Mouse (Mus musculus) hindbrain, postnatal 0 days (tissue): ENCODE measurements around the gene Fam173b. TPM values are rescaled to one million over a fixed set of nuclear protein-coding genes. Genes with fewer than 3 reads are reported as not detected.

Source experiments
- ATAC-seq: fragments of 200-750 bp; cut with Nextera tagmentation; 2 replicates; pipeline ENCODE4 v1.8.0; 2017; ENCODE audit warnings: mild to moderate bottlenecking, moderate TSS enrichment, moderate library complexity
- DNase-seq: peaks from one replicate; pipeline ENCODE4 v3.0.0-alpha.2; 2015; ENCODE audit warnings: low spot score
- H3K27ac ChIP-seq: fragments of 300-500 bp; sonication (generic); 2 replicates; pipeline ENCODE4 v1.5.1; 2014; ENCODE audit warnings: mild to moderate bottlenecking
- H3K27me3 ChIP-seq: fragments of 300-500 bp; sonication (generic); 2 replicates; pipeline ENCODE4 v1.6.1; 2014; ENCODE audit warnings: low read length, mixed read lengths; ENCODE audit not compliant: insufficient read depth
- H3K36me3 ChIP-seq: fragments of 300-500 bp; sonication (generic); 2 replicates; pipeline ENCODE4 v1.6.1; 2014; ENCODE audit warnings: low read length, mixed read lengths; ENCODE audit not compliant: insufficient read depth
- H3K4me1 ChIP-seq: fragments of 300-500 bp; sonication (generic); 2 replicates; pipeline ENCODE4 v1.6.1; 2014; ENCODE audit warnings: antibody characterized with exemption, low read length, mixed read lengths; ENCODE audit not compliant: insufficient read depth
- H3K4me2 ChIP-seq: fragments of 300-500 bp; sonication (generic); 2 replicates; pipeline ENCODE4 v1.6.1; 2014; ENCODE audit warnings: low read depth, mild to moderate bottlenecking, low read length, moderate library complexity, mixed read lengths
- H3K4me3 ChIP-seq: fragments of 300-500 bp; sonication (generic); 2 replicates; pipeline ENCODE4 v1.5.1; 2014; ENCODE audit warnings: low read length
- H3K9ac ChIP-seq: fragments of 300-500 bp; sonication (generic); replicated peaks from 2 replicates; pipeline ENCODE4 v1.6.1; 2014; ENCODE audit warnings: mild to moderate bottlenecking, low read length, moderate library complexity, mixed read lengths
- H3K9me3 ChIP-seq: fragments of 300-500 bp; sonication (generic); 2 replicates; pipeline ENCODE4 v1.6.1; 2016; ENCODE audit warnings: low read length, mixed read lengths
- CTCF ChIP-seq: IDR thresholded peaks from 2 replicates; pipeline ENCODE4 v1.5.1; 2016; ENCODE audit warnings: antibody characterized with exemption, control low read depth, low read depth
- WGBS: fragments of 180-500 bp; shearing (Covaris S2); extraction: QIAGEN DNeasy Blood & Tissue Kit; methylation state at CpG from one replicate; pipeline ENCODE4 v1.1.7; 2014; 5-methylcytosine and 5-hydroxymethylcytosine counted together
- polyA plus RNA-seq: library from polyadenylated mRNA; unstranded; fragments of >200 nt; fragmentation: Nextera tagmentation; extraction: Ambion mirVana; gene quantifications from 2 replicates; pipeline ENCODE4 v1.2.1, GENCODE M21; 2015
- total RNA-seq: library from RNA; depleted of rRNA; stranded (reverse); fragments of >200 nt; gene quantifications from 2 replicates; pipeline ENCODE4 v1.2.3, GENCODE M21; 2014

The Fam173b gene
- total and polyA plus RNA-seq, 2 experiments from 2014 or later, result 8.2 to 12.5 TPM

- DNase-seq (peak; percentile 33), ATAC-seq (no peak)
- no peak overlapping the region for H3K4me2 ChIP-seq
- no peak overlapping the region for H3K27ac ChIP-seq
- TF ChIP-seq CTCF, result no peak
- no peak overlapping the region for H3K4me3 ChIP-seq
- no peak overlapping the region for H3K9ac ChIP-seq
- WGBS, result 56% methylated on average over 12 of the region's 12 CpGs
- H3K9me3 ChIP-seq, result no peaks in the 10 kb centered on the region
- no peaks in the 10 kb centered on the region for H3K4me1 ChIP-seq
- no peaks in the 10 kb centered on the region for H3K27me3 ChIP-seq
- H3K36me3 ChIP-seq, result no peaks in the 10 kb centered on the region
These were observed 29.8 kb downstream of the Fam173b start for GRCm38 (mm10) chr15:31631396-31631858.

GRCm38 (mm10) chr15:31632478-31632877 lies 30.8 kb downstream of the Fam173b start:
- no peaks in the 10 kb centered on the region for H3K27me3 ChIP-seq
- H3K9me3 ChIP-seq, result no peaks in the 10 kb centered on the region
- no peak overlapping the region for H3K9ac ChIP-seq
- ATAC-seq (no peak), DNase-seq (no peak)
- no peak overlapping the region for H3K27ac ChIP-seq
- H3K36me3 ChIP-seq, result no peaks in the 10 kb centered on the region
- WGBS, result 86% methylated on average over 4 of the region's 4 CpGs
- no peaks in the 10 kb centered on the region for H3K4me1 ChIP-seq
- TF ChIP-seq CTCF, result no peak
- H3K4me3 ChIP-seq, result no peak overlapping the region
- H3K4me2 ChIP-seq, result no peak overlapping the region

GRCm38 (mm10) chr15:31634582-31634981 lies 32.9 kb downstream of the Fam173b start:
- Histone ChIP-seq H3K4me2 (no peak overlapping the region), H3K27me3 (no peaks in the 10 kb centered on the region), H3K9ac (no peak overlapping the region), H3K4me1 (no peaks in the 10 kb centered on the region), H3K9me3 (no peaks in the 10 kb centered on the region), H3K36me3 (no peaks in the 10 kb centered on the region), H3K27ac (no peak overlapping the region), H3K4me3 (no peak overlapping the region)
- peak; percentile 64; the same call in 1 of the 2 replicates for ATAC-seq
- DNase-seq, result peak; percentile 74
- WGBS, result 61% methylated on average over 6 of the region's 6 CpGs
- no peak for TF ChIP-seq CTCF

GRCm38 (mm10) chr15:31636091-31636595 lies 34.5 kb downstream of the Fam173b start:
- 79% methylated on average over 9 of the region's 9 CpGs for WGBS
- TF ChIP-seq CTCF, result no peak
- no peaks in the 10 kb centered on the region for H3K36me3 ChIP-seq
- H3K9ac ChIP-seq, result no peak overlapping the region
- no peaks in the 10 kb centered on the region for H3K9me3 ChIP-seq
- no peak overlapping the region for H3K27ac ChIP-seq
- H3K4me3 ChIP-seq, result no peak overlapping the region
- ATAC-seq (no peak), DNase-seq (no peak)
- H3K4me2 ChIP-seq, result no peak overlapping the region
- no peaks in the 10 kb centered on the region for H3K4me1 ChIP-seq
- H3K27me3 ChIP-seq, result no peaks in the 10 kb centered on the region

GRCm38 (mm10) chr15:31647225-31647624 lies 45.6 kb downstream of the Fam173b start:
- no peak for TF ChIP-seq CTCF
- no peak for ATAC-seq

GRCm38 (mm10) chr15:31647851-31648569 lies 46.4 kb downstream of the Fam173b start:
- Histone ChIP-seq H3K4me3 (no peak overlapping the region), H3K27me3 (no peaks in the 10 kb centered on the region), H3K36me3 (no peaks in the 10 kb centered on the region), H3K27ac (no peak overlapping the region), H3K9me3 (no peaks in the 10 kb centered on the region), H3K4me2 (no peak overlapping the region), H3K4me1 (no peaks in the 10 kb centered on the region), H3K9ac (no peak overlapping the region)
- DNase-seq, result no peak
- 80% methylated on average over 8 of the region's 8 CpGs for WGBS
- ATAC-seq, result no peak
- no peak for TF ChIP-seq CTCF

More at GRCm38 (mm10) chr15:31647225-31647624, 45.6 kb downstream of the Fam173b start:
- Histone ChIP-seq H3K27me3 (no peaks in the 10 kb centered on the region), H3K4me3 (no peak overlapping the region), H3K4me1 (no peaks in the 10 kb centered on the region), H3K4me2 (no peak overlapping the region), H3K9me3 (no peaks in the 10 kb centered on the region), H3K9ac (no peak overlapping the region), H3K36me3 (no peaks in the 10 kb centered on the region), H3K27ac (no peak overlapping the region)
- 80% methylated on average over 6 of the region's 6 CpGs for WGBS
- DNase-seq, result no peak

- ATAC-seq, result no peak
- TF ChIP-seq CTCF, result no peak
- Histone ChIP-seq H3K9me3 (no peaks in the 10 kb centered on the region), H3K4me1 (no peaks in the 10 kb centered on the region), H3K27ac (no peak overlapping the region), H3K27me3 (no peaks in the 10 kb centered on the region), H3K9ac (no peak overlapping the region), H3K36me3 (no peaks in the 10 kb centered on the region), H3K4me2 (no peak overlapping the region), H3K4me3 (no peak overlapping the region)
- 93% methylated on average over 12 of the region's 12 CpGs for WGBS
- no peak for DNase-seq
These were observed 48.0 kb downstream of the Fam173b start for GRCm38 (mm10) chr15:31649691-31650090.
